Mouse (Mus musculus): ENCODE data around the gene Kcnj11.

Kcnj11 gene

DNA sequence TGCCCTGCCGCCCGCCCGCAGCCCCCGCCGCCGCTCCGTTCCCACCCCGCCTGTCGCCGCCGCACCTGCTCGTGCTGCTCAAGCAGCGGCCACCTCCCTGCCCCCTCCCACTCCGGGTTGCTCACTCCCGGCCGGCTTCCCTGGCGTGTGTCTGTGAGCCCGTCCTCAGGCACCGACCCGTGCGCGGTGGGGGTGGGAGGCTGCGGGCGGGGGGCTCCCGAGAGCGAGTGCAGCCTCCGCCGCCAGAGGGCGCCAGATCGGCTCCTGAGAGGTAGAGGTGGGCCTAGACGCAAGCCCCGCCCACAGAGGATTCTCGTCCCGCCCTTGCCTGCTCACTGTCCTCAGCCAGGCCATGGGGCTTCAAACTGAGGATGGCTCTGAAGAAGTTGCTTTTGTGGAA, at the start of gene Kcnj11:
Gene Kcnj11, minus strand, starts transcription at position 202 of the 400 bp plus-strand sequence.
- in situ Hi-C loops (cut with MboI; ENCODE audit: unreplicated experiment in 2 of 2), result no loop called here

DNA sequence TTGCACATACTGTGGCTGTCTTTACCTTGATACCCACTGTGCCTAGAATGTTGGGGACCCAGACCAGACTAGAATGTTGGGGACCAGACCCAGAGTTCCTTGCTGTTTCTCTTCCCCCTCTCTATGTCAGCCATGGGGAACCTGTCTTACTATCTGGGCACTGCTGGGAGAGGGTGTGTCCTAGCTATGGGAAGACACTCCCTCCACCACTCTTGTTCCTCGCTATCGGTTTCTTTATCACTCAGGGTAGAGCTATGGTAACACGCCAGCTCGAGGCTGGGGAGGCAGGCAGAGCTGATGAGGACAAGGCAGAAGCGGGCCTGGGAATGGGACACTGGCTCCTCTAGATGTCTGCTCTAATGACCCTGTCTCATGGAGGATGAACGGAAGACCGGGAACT, 46.9 kb upstream of the Kcnj11 start:
- in situ Hi-C loops (cut with MboI; ENCODE audit: unreplicated experiment in 2 of 2), result no loop called here

DNA sequence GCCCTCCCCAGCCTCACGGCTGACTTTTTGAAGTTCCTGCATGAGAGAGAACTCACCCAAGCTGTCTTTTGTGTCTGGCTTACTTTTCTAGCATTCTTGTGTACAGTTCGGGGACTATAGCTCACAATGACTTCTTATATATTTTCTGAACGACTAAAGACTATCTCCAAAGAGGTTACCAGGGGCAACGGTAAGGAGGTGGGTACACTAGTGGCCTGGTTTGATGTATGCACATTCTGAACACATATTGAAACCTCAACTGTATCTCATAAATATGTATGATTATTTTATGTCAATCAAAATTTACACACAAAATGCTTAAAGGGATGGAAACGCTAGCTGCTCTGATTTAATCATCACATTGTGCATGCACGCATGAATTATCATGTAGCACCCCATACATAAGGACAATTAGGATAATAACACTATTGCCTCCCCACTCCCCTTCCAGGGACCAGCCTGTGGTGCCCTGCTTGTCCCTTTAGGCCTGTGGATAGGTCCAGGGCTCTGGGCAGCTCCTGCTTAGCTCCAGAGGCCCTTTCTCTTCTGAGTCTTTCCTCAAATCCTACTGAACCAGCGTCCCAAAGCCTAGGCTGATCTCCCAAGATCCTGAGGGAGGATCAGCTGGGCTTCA, 46.2 kb upstream of the Kcnj11 start:
- in situ Hi-C loops (cut with MboI; ENCODE audit: unreplicated experiment in 2 of 2), result no loop called here

- in situ Hi-C loops (cut with MboI; ENCODE audit: unreplicated experiment in 2 of 2), result no loop called here
Measured at GRCm38 (mm10) chr7:46144061-46144460, 43.5 kb upstream of the Kcnj11 start.

- in situ Hi-C loops (cut with MboI; ENCODE audit: unreplicated experiment in 2 of 2), result no loop called here
Measured at GRCm38 (mm10) chr7:46138329-46138930, 37.9 kb upstream of the Kcnj11 start.

DNA sequence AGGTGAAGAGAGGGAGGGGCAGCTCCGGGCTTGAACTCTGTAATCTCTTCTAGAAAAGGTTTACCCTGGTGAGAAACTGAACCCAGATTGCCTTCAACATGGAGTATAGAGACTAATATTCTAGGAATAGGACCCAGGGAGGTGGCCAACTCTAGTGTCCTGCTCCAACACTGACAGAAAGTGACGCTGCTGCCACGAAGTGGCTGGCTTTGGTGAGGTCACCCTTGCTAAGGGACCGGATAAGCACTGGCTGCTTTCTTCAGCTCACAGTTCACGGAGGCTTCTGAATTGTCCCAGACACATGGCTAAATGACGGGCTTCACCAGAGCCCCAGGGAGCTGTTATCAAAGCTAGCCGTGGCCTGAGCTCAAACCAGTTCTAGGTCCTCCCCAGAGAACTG, 33.3 kb upstream of the Kcnj11 start:
- in situ Hi-C loops (cut with MboI; ENCODE audit: unreplicated experiment in 2 of 2), result no loop called here

- in situ Hi-C loops (cut with MboI; ENCODE audit: unreplicated experiment in 2 of 2), result no loop called here
Measured at GRCm38 (mm10) chr7:46132229-46132628, 31.7 kb upstream of the Kcnj11 start.

GRCm38 (mm10) chr7:46131806-46132205, 31.2 kb upstream of the Kcnj11 start:
- in situ Hi-C loops (cut with MboI; ENCODE audit: unreplicated experiment in 2 of 2), result no loop called here

DNA sequence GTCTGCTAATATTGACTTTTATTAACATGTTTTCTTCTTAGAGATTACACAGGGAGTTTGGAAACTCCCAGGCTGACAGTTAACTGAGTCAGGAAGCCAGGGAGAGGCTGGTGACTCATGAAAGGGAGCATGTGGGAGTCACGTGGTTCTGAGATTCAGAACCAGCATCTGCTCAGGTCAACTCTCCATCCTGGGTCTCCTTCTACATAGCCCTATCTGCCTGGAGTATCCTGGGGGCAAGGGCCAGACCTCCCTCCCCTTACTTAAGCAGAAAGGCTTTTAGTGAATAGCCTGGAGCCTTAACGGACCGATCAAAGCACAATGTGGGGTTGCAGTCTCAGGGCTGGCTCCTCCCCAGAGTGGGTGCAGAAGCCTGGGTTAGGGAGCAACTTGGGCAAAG, 30.7 kb upstream of the Kcnj11 start:
- in situ Hi-C loops (cut with MboI; ENCODE audit: unreplicated experiment in 2 of 2), result no loop called here

- in situ Hi-C loops (cut with MboI; ENCODE audit: unreplicated experiment in 2 of 2), result no loop called here
Measured at GRCm38 (mm10) chr7:46130723-46131122, 30.2 kb upstream of the Kcnj11 start.

DNA sequence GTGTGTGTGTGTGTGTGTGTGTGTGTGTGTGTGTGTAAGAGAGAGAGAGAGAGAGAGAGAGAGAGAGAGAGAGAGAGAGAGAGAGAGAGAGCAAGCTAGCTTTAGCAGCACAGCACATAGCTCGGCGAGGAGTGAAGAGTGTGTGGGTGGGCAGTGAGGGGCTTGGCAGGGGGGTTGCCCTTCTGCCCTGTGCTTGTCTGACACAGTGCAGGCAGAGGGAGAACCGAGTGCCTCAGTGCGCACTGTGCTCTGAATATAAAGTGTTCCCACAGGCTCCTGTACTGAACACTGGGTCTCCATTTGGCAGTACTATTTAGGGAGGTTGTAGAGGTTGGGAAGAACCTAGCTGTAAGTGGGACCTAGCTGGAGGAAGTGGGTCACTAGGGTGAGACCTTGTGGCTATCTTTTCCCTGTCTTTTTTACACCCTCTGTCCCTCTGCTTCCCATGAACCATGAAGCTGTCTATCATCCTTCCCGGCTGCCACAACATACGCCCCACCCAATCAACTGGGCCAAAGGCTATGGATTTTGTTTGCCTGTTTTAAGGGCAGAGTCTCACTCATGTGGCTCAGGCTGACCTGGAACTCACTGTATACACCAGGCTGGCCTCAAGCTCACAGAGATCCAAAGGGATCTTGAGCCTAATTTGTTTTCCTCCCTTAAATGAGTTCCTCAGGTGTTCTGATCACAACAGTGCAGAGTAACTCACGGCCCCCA, 29.1 kb upstream of the Kcnj11 start:
- in situ Hi-C loops (cut with MboI; ENCODE audit: unreplicated experiment in 2 of 2), result no loop called here

DNA sequence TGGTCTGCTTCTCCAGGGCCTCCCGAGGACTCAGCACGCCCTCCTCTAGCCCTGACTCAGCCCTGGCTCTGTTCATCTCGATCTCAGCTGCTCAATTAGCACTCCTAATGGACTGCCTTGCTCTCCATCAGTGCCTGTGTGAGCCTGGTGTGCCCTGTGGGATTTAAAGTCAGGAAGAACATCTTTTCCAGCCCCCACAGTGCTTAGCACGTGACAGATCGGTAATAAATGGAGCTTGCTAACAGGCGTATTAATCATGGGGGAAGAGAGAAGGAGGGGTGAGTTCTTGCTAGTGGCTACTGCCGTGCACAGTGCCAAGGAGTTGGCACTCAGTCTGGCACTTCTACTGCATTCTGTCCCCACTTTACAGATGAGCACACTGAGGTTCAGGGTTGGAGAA, 27.6 kb upstream of the Kcnj11 start:
- in situ Hi-C loops (cut with MboI; ENCODE audit: unreplicated experiment in 2 of 2), result no loop called here

GRCm38 (mm10) chr7:46125340-46125739, 24.8 kb upstream of the Kcnj11 start:
- in situ Hi-C loops (cut with MboI; ENCODE audit: unreplicated experiment in 2 of 2), result no loop called here

DNA sequence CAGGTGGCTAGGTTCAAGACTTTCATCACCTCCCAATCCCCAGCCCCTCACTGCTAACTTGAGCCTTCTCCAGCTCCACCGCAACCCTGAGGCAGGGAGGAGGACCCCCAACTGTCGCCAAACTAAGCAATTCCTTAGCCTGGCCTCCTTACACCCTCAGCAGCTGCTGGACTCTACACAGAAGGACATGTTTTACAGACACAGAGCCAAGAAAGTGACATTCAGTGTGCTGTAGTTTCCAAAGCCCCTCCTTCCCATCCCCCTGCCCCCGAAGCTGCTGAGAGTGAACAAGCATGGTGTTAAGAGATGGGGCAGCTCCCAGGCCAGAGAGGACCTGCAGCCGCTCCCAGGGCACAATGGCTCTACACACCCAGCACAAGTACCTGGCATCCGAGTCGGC, 23.9 kb upstream of the Kcnj11 start:
- in situ Hi-C loops (cut with MboI; ENCODE audit: unreplicated experiment in 2 of 2), result loop anchor here in 1 of 2 experiments (5.0 kb wide), 1 partner anchor 43 kb away; no protein-coding TSS in a partner anchor

GRCm38 (mm10) chr7:46122964-46123363, 22.4 kb upstream of the Kcnj11 start:
- in situ Hi-C loops (cut with MboI; ENCODE audit: unreplicated experiment in 2 of 2), result loop anchor here in 1 of 2 experiments (5.0 kb wide), 1 partner anchor 44 kb away; no protein-coding TSS in a partner anchor

GRCm38 (mm10) chr7:46117035-46117434, 16.5 kb upstream of the Kcnj11 start:
- in situ Hi-C loops (cut with MboI; ENCODE audit: unreplicated experiment in 2 of 2), result no loop called here

DNA sequence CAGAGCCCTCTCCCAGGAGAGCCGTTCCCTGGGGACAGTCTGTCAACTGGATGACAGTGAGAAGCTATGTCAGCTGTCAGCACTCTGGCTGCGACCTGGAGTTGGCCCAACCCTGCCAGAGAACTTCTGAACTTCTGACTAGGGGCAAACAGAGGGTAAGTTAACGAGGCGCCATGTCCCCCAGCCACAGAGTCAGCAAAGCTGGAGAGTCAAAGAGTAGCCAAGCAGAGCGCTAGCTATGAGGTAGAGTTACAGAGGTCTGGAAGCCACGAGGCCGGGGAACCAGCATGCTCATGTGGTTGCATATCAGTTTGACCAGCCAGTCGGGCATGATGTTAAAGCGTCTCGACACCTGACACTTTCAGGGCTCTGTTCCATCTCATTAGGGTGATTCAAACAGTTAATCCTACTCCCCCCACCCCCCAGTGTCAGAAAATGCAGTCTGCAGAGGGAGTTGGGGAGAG, 15.6 kb upstream of the Kcnj11 start:
- in situ Hi-C loops (cut with MboI; ENCODE audit: unreplicated experiment in 2 of 2), result no loop called here

- in situ Hi-C loops (cut with MboI; ENCODE audit: unreplicated experiment in 2 of 2), result no loop called here
Measured at GRCm38 (mm10) chr7:46113435-46113834, 12.9 kb upstream of the Kcnj11 start.

- in situ Hi-C loops (cut with MboI; ENCODE audit: unreplicated experiment in 2 of 2), result no loop called here
Measured at GRCm38 (mm10) chr7:46111938-46112337, 11.4 kb upstream of the Kcnj11 start.

GRCm38 (mm10) chr7:46111212-46111817, 10.8 kb upstream of the Kcnj11 start:
- in situ Hi-C loops (cut with MboI; ENCODE audit: unreplicated experiment in 2 of 2), result no loop called here

- in situ Hi-C loops (cut with MboI; ENCODE audit: unreplicated experiment in 2 of 2), result no loop called here
Measured at GRCm38 (mm10) chr7:46110079-46110478, 9.5 kb upstream of the Kcnj11 start.
